Mouse (Mus musculus) ES-E14 (cell line): ENCODE data around the gene Hbq1a.
"Not testable (repeated sequence)": the region's sequence is repeated elsewhere in the genome, so short reads cannot be mapped to it uniquely, and the experiment has no call there.

Experiments
- HCFC1 ChIP-seq: IDR thresholded peaks from 2 replicates; pipeline ENCODE4 v1.6.1; 2012; ENCODE audit warnings: low read length, inconsistent platforms, borderline replicate concordance; ENCODE audit not compliant: insufficient read depth
- ZC3H11A ChIP-seq: IDR thresholded peaks from 2 replicates; pipeline ENCODE4 v1.6.1; 2012; ENCODE audit warnings: low read depth, mild to moderate bottlenecking, inconsistent platforms, low read length, borderline replicate concordance

GRCm38 (mm10) chr11:32292819-32293218 is 7.0 kb upstream of the Hbq1a start:
- TF ChIP-seq HCFC1, ZC3H11A: not testable (repeated sequence)
